Mouse (Mus musculus) ES-Bruce4 (cell line): Measurements from ENCODE around the gene Nagpa. TPM values are rescaled to one million over a fixed set of nuclear protein-coding genes. Genes with fewer than 3 reads are reported as not detected.
"Not testable (repeated sequence)": the region's sequence is repeated elsewhere in the genome, so short reads cannot be mapped to it uniquely, and the experiment has no call there.

Experiments
- H3K27ac ChIP-seq: 2 replicates; pipeline ENCODE4 v1.5.1; 2012; ENCODE audit warnings: low read length, inconsistent platforms; ENCODE audit not compliant: insufficient read depth
- H3K27me3 ChIP-seq: 2 replicates; pipeline ENCODE4 v1.6.1; 2012; ENCODE audit warnings: mild to moderate bottlenecking, low read length, inconsistent platforms; ENCODE audit not compliant: control insufficient read depth, poor library complexity, insufficient read depth, severe bottlenecking
- H3K36me3 ChIP-seq: 2 replicates; pipeline ENCODE4 v1.6.1; 2012; ENCODE audit warnings: inconsistent platforms, mild to moderate bottlenecking, low read length, moderate library complexity; ENCODE audit not compliant: control insufficient read depth, poor library complexity, insufficient read depth, severe bottlenecking
- H3K4me1 ChIP-seq: one replicate; pipeline ENCODE4 v1.8.1; 2011; ENCODE audit warnings: low read length; ENCODE audit not compliant: control insufficient read depth, insufficient read depth
- H3K4me3 ChIP-seq: 2 replicates; pipeline ENCODE4 v1.5.1; 2011; ENCODE audit warnings: low read depth, mild to moderate bottlenecking, low read length
- H3K9ac ChIP-seq: 2 replicates; pipeline ENCODE4 v1.6.1; 2012; ENCODE audit warnings: low read depth, mild to moderate bottlenecking, inconsistent platforms; ENCODE audit not compliant: poor library complexity, severe bottlenecking
- H3K9me3 ChIP-seq: replicated peaks from 2 replicates; pipeline ENCODE4 v1.6.1; 2012; ENCODE audit warnings: mild to moderate bottlenecking, low read length, inconsistent platforms; ENCODE audit not compliant: control insufficient read depth, poor library complexity, insufficient read depth, severe bottlenecking
- CTCF ChIP-seq: IDR thresholded peaks from one replicate; pipeline ENCODE4 v1.8.1; 2011; ENCODE audit warnings: low read depth, low read length
- EP300 ChIP-seq: IDR thresholded peaks from 2 replicates; pipeline ENCODE4 v1.6.1; 2011; ENCODE audit warnings: low read depth, low read length; ENCODE audit not compliant: insufficient read depth
- POLR2A ChIP-seq: IDR thresholded peaks from one replicate; pipeline ENCODE4 v1.8.1; 2011; ENCODE audit warnings: low read length; ENCODE audit not compliant: insufficient read depth
- polyA plus RNA-seq: library from polyadenylated mRNA; stranded (reverse); fragments of >200 nt; gene quantifications from 2 replicates; pipeline ENCODE4 v1.2.4, GENCODE M21; 2011; ENCODE audit warnings: low read depth; ENCODE audit not compliant: missing spikeins, insufficient read depth, insufficient read length

Gene Nagpa
- polyA plus RNA-seq, 1 experiment, result 5.1 TPM

DNA sequence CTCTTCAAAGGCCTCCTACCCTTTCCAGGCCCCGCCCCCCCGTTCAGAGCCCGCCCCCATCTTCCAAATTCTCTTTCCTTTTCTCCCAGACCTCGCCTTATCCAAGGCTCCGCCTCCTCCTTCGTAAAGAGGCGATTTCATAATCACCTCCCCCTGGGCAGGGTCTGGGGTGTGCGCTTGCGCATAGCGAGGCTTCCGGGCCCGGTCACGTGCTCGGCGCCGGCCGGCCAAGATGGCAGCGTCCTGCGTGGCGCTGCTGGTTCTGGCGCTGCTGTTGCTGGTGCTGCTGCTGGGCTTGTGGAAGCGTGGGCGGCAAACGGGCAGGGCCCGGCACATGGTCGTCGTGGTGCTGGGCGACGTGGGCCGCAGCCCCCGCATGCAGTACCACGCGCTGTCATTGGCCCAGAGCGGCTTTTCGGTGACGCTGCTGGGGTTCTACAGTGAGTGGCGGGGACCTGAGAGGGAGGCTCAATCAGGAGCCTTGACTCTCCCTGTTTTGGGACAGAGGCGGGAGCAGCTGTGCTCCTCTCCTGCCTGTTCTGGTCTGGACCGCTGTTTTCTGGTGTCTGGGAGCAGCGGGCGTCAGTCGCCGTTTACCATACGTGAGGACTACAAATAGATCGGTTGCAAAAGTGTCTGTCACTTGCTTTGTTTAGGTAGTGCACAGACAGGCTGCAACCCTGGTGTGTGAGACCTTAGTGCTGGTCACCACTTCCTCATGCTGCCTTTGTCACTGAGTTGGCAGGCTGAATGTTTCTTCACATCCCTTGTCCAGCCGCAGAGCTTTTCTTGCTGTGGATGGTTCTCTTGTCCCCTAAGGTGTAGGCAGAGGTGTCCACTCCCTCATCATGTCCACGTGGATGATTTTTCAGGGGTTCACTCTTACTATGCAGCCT is 29.9 kb upstream of the Nagpa start, which contains the start of gene Alg1:
TSS of gene Alg1 (plus strand) at position 204 of the 896 bp plus-strand sequence.
- H3K36me3 ChIP-seq, result no peaks in the 10 kb centered on the region
- peak within 1 kb of the TSS; percentile 29 for H3K9ac ChIP-seq
- no peak for TF ChIP-seq CTCF
- TF ChIP-seq EP300, result no peak
- TF ChIP-seq POLR2A, result peak; percentile 98
- no peaks in the 10 kb centered on the region for H3K4me1 ChIP-seq
- H3K4me3 ChIP-seq, result peak within 1 kb of the TSS; percentile 69
- no peaks in the 10 kb centered on the region for H3K27me3 ChIP-seq
- no peak within 1 kb of the TSS for H3K27ac ChIP-seq
- no peaks in the 10 kb centered on the region for H3K9me3 ChIP-seq

DNA sequence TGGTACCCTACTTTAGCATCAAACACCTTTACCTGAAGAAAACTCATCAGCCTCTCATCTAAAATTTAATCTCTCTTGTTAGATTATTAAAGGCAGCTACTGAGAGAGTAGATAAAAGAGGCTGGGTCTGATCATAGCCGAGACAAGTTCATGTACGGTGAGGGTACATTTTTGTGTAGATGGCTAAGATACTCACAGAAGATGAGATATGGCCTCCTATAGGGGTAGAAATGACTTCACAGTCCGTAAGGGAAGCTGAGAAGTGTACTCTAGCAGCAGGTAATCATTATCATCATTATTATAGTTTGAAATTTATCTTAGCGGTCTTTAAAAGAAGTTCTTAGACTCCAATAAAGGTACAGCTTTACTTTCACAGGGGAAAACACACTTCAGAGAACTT is 29.2 kb upstream of the Nagpa start:
- H3K4me3 ChIP-seq, result no peak overlapping the region

DNA sequence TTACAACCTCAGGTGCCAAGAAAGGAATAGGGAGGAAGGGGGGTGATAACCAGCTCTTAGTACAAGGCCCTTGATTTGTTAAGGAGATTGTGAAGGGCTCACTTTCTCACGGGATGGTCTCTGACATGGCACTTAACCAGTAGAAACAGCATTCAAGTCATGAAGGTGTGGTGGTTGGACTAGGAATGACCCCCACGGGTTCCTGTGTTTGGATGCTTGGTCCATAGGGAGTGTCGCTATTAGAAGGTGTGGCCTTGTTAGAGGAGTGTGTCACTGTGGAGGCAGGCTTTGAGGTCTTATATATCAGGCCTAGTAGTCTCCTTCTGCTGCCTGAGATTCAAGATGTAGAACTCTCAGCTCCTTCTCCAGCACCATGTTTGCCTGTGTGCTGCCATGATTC is 24.3 kb upstream of the Nagpa start:
- H3K4me1 ChIP-seq, H3K27ac ChIP-seq, H3K4me3 ChIP-seq, H3K9ac ChIP-seq, H3K9me3 ChIP-seq, H3K36me3 ChIP-seq, H3K27me3 ChIP-seq: not testable (repeated sequence)

More for the DNA sequence above, 29.2 kb upstream of the Nagpa start:
- Histone ChIP-seq H3K4me1 (no peaks in the 10 kb centered on the region), H3K36me3 (no peaks in the 10 kb centered on the region), H3K27me3 (no peaks in the 10 kb centered on the region), H3K9ac (no peak overlapping the region), H3K9me3 (no peaks in the 10 kb centered on the region), H3K27ac (no peak overlapping the region)
- TF ChIP-seq EP300, result no peak
- no peak for TF ChIP-seq POLR2A
- no peak for TF ChIP-seq CTCF

DNA sequence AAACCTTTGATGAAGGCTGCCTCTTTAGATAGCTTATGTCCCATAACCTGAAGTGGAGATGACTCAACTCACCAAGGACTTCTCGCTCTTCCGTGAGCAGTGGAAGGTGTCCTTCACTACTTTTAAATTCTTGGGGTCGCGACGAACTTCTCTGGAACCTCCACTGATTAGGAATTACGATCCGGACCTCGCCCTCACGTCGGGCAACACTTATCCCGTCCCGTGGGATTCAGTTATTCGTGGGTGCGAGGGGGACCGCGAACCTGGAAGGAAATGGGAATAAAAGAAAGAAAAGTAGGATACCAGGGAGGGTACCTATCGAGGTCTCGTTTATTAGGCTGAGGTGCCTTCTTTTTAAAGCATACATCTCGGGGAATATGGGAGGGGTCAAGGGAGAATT is 23.7 kb upstream of the Nagpa start:
- H3K4me1 ChIP-seq, H3K9ac ChIP-seq, H3K36me3 ChIP-seq, H3K9me3 ChIP-seq, H3K4me3 ChIP-seq, H3K27ac ChIP-seq, H3K27me3 ChIP-seq: not testable (repeated sequence)

DNA sequence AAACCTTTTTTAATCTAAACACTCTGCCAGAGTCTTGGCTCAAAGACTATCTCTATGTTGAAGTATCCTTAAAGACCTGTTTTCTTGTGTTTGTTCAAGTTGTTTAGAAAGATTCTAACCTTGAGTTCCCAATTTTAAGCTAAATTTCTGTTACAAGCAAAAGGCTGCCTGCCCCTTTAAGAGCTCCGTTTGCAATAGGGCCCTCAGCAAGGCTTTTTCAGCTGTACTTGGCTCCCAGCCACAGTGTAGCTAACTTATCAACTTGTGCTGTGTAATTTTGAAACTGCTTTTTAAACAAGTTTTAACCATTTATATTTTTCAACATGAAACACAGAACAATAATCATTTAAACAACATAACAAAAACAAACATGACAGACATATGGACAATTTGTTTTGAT is 22.7 kb upstream of the Nagpa start:
- H3K4me1 ChIP-seq, H3K27me3 ChIP-seq, H3K9ac ChIP-seq, H3K36me3 ChIP-seq, H3K27ac ChIP-seq, H3K9me3 ChIP-seq, H3K4me3 ChIP-seq: not testable (repeated sequence)

DNA sequence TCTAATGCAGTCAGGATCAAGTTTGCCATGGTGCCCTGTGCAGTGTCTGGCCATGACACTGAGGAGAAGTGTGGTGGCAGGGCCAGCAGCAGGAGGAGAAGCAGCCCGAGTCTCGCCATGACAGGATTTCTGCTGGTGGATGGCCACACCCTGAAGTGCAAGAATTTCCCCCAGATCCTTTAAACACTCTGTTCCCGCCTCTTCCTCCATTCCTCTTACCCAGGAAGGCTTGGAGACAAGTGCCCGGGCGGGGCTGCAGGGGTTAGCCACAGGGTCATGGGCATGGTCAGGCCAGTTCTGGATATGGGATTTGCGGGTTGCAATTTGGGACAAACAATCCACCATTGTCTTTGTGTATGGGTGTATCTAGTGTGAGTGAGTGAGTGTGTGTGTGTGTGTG is 18.3 kb upstream of the Nagpa start, which contains the start of gene AU021092:
TSS of gene AU021092 (minus strand) at position 160 of the 400 bp plus-strand sequence.
- TF ChIP-seq POLR2A (no peak), EP300 (no peak)
- Histone ChIP-seq H3K9me3 (peaks cover 3% of the 10 kb centered on the region; the same call in 1 of the 2 replicates), H3K36me3 (no peaks in the 10 kb centered on the region), H3K4me3 (no peak within 1 kb of the TSS), H3K27ac (no peak within 1 kb of the TSS), H3K4me1 (no peaks in the 10 kb centered on the region), H3K27me3 (no peaks in the 10 kb centered on the region), H3K9ac (no peak within 1 kb of the TSS)
